Comparison of ENCODE assay signal across 20 mouse cellular contexts in the genomic region with DNA sequence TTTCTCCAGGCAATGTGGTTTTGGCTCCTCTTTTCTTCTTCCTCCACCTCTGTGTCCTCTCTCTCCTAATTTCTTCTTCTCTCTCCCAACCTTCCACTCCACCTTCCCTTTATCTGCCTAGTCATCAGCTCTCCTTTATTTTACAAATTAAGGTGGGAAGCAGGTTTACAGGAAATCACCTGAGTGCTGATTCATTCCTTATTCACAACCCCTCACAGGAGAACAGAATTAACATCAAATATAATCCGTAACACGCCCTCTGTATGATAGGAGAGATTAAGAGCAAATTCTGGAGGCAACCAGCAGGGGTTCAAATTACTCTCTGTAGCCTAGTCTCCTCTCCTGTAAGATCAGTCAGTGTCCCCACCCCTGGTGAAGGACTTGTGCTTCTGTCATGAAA. TPM values are rescaled to one million over a fixed set of nuclear protein-coding genes. Genes with fewer than 3 reads are reported as not detected.
"Had no signal": no experiment of that assay in that cellular context is flagged by ENCODE, and none has a peak within 500 bp of the region (broad histone marks: within the 10 kb centered on the region; RNA-seq: fewer than 3 reads in every experiment).

No protein-coding gene starts in this region.

- H3K27me3 ChIP-seq: limb, embryonic 13.5 days had no signal

- H3K27ac ChIP-seq: limb, embryonic 13.5 days; liver, embryonic 14.5 days; midbrain, embryonic 10.5 days had no signal

- H3K4me2 ChIP-seq: limb, embryonic 13.5 days had no signal

- DNase-seq: kidney, postnatal 14 days; left cerebral cortex, postnatal 4 days; lung, adult 18-20 months; thymus, adult 18-20 months; thymus, postnatal 14 days had no signal

- H3K36me3 ChIP-seq: limb, embryonic 13.5 days; midbrain, embryonic 10.5 days had no signal

- H3K9me3 ChIP-seq: limb, embryonic 13.5 days; midbrain, embryonic 10.5 days had no signal

- H3K9ac ChIP-seq: limb, embryonic 13.5 days; liver, embryonic 14.5 days had no signal

- H3K4me3 ChIP-seq: limb, embryonic 13.5 days; midbrain, embryonic 10.5 days; myocyte had no signal

RNA-seq across cellular contexts. Expression of a gene that starts 14.0 kb away (rescaled TPM):
- total RNA-seq: neutrophil, adult 5-6 weeks had no signal

RNA-seq across cellular contexts. Expression of a gene that starts 35.7 kb away (rescaled TPM):
- total RNA-seq: layer of hippocampus, postnatal 36 days; left cerebral cortex, postnatal 10 days; left cerebral cortex, postnatal 4 days; liver, adult 2 months; megakaryocyte, adult 5-6 weeks; neutrophil, adult 5-6 weeks had no signal
- polyA plus RNA-seq: kidney, embryonic 14.5 days; large intestine, adult 2 months; limb, embryonic 13.5 days; liver, adult 2 months; liver, embryonic 14.5 days; lung, embryonic 16.5 days; midbrain, embryonic 10.5 days; midbrain, embryonic 14.5 days; myocyte; neural tube, embryonic 11.5 days; stomach, postnatal 0 days had no signal

RNA-seq across cellular contexts. Expression of a gene that starts 47.6 kb away (rescaled TPM):
- total RNA-seq: layer of hippocampus, postnatal 36 days; left cerebral cortex, postnatal 10 days; left cerebral cortex, postnatal 4 days; liver, adult 2 months; megakaryocyte, adult 5-6 weeks; neutrophil, adult 5-6 weeks had no signal
- polyA plus RNA-seq: kidney, embryonic 14.5 days; large intestine, adult 2 months; limb, embryonic 13.5 days; liver, adult 2 months; liver, embryonic 14.5 days; lung, embryonic 16.5 days; midbrain, embryonic 10.5 days; midbrain, embryonic 14.5 days; myocyte; neural tube, embryonic 11.5 days; stomach, postnatal 0 days had no signal
